Mouse (Mus musculus) T-helper 17 cell (primary cell): ENCODE data around the gene Brd3os.

Source experiments
- in situ Hi-C, 2 experiments: fragments of 300-600 bp; cut with MboI, MseI; formaldehyde crosslinking; loops; 1 replicate in 1 of 2; 2 replicates in 1 of 2; pipeline ENCODE4 v1.15.1; 2025; ENCODE audit warnings: high pct_unique_total_duplicates in 2 of 2

The Brd3os gene

DNA sequence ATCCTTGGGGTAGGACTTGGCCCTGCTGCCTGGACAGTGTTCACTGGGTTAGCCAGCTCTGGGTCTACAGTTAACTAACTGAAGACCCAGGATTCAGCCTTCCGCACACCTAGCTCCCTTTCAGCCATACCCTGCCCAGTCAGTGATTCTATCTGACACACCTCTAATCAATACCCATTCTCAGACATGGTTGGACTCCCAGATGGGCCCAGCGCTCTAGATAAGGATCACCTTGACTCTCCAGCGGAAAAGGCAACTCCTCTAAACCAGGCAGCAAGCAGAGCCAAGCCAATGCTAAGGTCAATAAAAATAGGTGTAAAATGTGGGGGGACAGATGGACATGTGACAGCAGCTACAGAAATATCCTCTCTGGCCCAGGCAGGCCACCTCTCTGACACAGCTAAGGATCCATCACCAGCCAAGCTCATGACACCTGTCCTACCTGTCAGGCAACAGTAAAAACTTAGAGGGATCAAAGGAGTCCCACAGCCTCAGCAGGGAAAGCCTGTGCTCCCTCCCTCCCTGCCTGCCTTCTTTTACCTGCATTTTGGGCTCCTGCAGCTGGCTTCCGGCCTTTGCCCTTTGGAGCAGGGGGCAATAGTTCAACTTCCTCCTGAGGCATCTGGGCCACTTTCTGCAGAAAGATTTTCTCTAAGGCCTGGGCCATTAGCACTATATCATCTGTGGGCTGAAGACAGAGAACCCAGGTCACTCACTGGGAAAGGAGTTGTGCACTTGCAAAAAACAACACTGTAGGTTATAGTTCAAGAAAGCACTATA is 19.9 kb downstream of the Brd3os start:
- in situ Hi-C loops: no loop called here

DNA sequence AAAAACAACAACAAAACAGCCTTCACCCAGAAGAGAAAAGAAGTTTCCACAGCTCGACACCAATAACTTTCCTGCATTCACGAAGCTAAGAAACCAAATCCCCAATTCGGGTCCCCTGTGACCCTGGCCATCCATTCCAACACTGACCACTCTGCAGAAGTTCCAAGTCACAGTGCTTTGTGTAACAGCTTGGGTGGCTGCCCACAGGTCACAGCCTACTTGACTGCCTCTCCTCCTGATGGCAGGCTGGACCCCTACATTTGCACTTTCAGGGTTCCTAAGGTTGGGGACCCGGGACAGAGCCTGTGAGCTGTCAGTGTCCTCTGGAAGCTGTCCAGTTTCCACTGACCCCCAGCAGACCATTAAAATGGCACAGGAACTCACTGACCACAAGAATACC is 20.8 kb downstream of the Brd3os start:
- in situ Hi-C loops: no loop called here

DNA sequence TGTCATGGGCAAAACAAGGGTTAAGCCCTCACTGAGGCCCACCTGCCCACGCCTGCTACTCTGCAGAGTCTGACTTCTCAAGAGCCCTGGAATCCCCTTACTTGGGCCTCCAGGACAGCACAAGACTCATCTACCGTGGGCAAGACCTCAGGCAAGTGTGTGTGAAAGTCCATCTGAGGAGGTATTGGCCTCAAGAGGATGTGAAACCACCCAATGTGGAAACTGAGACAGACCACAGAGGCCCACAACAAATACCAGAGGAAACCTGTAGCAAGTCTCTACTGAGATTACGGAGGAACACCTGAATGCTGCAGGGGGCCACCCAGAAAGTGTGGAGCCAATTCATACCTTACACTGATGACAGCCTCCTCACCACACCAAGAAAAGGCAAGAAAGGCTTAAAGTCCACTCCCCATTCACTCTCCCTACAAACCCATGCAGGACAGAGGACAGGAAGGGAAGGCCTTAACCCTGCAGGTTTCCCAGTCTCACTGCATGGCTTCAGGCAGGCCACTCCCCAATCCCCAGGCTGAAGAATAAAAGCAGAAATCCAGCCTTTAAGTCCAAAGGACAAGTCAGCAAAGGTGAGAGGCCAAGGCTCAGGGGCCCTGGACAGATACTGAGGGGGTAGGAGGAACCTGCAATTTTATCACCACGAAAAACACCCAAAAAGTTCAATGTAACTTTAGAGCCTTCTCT is 27.3 kb downstream of the Brd3os start:
- in situ Hi-C loops: no loop called here

DNA sequence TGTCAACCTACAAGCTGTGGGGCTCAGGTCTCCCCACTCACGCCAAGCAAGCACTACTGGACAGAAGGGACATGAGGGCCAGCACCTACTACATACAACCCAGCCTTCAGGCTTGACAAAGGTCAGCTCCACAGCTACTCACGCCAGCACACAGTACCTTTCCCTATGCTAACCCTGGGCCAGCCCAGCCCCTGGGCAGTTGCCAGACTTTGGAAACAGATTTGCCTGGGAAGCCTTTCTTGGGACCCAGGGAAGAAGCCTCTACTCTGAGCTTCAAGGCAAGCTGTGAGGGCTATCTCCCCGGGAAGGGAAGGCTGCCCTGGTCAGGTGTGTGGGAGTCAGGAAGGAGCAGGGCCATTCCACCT is 27.8 kb downstream of the Brd3os start:
- in situ Hi-C loops: no loop called here

DNA sequence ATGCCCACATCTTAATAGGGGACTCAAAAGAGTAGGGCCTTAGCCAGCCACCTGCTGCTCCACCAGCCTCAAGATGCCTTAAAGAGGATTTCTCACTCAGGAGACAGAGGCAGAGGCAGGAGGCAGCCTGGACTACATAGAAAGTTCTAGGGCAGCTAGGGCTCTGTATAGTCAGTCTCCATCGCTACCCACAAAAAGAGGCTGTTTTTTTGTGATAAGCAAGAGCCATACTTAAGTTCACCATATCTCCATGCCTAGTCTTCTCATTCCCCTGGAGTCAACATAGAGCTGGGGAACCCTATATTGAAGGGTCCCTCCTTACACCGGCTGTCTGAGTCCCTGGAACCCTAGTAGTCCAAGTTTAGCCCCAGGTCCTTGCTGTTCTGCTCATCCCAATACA is 28.4 kb downstream of the Brd3os start:
- in situ Hi-C loops: no loop called here

DNA sequence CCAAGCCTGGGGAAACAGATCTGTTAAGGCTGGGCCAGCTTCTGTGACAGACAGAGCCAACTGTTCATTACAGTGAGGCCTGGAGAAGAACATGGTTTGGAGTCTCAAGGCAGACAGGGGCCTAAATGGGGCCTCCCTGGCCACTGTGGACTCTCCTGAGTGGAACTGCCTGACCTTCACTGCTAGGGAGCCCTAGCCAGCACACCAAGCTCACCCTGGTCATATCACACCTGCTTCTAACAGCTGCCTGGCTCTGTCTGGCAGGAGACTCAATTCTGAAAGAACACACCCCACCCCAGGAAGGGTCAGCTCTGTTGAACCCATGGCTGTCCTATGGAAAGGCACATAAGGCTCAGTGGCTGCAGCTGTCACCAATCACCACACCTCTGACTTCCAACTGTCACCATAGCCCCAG is 29.1 kb downstream of the Brd3os start:
- in situ Hi-C loops: no loop called here

DNA sequence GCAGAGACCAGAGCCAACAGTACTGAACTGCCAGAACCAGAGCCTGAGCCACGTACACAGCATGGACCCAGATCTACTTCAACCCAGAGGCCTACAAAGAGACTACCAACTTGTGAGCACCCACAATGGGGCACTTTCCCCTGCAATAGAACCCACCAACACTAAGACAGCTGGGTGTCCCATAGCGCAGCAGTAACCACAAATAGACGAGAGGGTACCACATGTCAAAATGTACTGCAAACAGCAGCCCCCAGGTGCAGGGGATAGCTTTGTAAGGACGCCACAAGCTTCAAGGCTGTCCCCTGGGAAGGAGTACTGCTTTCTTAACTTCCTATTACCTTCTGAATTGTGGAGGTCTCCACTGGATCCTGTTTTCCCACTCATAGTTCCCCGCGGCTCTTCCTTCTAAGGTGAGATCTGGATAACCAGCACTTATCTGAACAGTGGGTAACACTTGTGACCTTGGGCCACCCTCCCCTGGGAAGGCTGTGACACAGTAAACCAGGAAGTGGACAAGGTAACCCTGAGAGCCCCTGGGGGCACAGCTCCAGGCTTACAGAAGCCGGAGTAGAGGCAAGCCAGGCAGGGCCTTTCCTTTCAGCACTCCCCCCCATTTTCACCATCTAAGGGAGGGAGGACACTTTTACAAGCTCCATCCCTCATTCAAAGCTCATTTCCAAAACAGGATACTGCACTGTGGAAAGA is 31.1 kb downstream of the Brd3os start:
- in situ Hi-C loops: no loop called here

DNA sequence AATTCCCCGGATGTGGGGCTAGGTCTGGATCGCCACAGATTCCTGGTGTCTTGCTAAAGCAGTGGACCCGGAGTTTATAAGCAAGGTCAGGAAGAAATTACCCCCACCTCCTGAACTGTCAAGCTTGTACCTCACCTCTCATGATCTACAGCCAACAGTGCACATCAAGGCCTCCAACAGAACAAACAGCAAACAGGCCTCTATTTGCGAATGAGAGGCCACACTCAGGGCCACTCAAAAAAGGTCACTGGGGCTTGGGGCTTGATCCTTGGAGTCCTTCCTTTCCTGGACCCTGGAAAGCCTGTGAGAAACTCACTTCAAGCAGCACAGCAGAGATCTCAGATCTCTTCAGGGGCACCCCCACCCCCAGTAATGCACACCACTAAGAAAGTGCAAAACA is 31.8 kb downstream of the Brd3os start:
- in situ Hi-C loops: no loop called here

DNA sequence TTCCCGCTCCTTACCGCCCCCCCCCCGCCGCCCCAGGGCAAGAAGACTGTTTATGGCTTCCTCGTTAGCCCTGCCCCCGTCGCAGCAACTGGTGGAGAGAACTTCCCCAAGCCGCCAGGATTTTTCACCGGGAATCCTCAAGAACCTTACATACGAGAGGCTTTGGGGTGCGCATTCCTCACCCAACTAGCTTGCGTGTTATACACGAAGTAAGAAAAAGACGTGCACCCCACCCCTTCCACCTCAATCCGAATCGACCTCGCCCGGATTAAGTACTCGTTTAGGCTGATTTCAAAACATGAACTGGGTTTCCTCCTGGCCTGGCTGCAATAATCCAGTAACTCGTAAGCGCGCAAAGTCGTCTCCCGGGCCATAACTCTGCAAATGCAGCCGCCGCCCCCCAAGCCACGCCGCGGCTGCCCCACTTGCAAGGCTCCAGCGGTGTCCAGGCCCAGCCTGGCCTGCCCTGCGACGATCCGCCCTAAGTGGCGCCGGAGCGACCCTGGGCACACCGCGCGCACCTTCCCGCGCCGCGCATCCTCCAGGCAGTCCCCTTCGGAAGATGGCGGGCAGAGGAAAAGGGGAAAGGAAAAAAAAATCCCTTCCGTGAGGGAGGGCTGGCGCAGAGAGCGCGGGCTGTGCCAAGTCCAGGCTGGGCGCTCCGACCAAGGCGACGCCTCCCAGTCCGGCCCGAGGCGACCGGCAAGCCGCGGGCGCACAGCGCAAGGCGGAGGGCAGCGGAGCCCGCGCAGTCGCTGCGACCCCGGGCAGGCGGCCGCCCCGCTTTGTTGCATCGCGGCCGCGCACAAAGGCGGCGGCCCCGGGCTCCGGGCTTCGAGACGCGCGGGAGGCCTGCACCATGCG is 32.7 kb downstream of the Brd3os start:
- in situ Hi-C loops: no loop called here

DNA sequence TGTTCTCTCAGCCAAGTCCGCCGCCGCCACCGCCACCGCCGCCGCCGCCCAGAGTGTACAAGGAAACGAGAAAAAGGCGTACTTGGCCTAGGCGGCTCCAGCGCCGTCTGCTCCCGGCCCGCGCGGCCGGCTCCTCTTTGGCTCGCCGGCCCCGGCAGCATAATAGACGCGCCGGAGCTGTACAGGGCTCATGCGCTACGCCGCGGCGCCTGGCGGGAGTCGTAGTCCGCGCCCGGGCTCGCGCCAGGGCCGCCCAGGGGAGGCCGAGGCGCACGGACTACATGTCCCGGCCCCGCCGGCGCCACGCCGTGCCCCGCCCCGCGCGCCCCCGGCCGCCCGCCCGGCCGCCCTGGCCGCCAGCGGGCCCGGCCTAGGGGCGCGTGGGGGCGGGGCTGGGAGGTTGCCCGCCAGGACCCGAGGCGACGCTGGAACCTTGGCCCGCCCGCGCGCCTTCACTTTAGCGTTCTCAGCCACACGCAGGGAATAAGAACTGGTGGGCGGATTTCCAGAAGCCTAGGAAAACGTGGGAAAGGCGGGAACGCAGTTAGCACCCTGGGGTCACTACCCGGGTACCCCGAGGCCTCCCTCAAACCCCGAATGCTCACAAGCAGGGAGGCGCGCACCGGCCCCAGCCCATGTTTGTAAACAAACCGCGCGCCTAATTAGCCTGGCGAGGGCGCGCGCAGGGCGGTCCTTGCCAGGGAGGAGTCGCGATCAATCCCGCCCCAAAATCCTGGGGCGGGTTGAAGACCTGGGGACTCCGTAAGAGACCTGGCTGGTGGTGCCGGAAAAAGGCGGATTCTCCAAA is 33.6 kb downstream of the Brd3os start:
- in situ Hi-C loops: no loop called here

DNA sequence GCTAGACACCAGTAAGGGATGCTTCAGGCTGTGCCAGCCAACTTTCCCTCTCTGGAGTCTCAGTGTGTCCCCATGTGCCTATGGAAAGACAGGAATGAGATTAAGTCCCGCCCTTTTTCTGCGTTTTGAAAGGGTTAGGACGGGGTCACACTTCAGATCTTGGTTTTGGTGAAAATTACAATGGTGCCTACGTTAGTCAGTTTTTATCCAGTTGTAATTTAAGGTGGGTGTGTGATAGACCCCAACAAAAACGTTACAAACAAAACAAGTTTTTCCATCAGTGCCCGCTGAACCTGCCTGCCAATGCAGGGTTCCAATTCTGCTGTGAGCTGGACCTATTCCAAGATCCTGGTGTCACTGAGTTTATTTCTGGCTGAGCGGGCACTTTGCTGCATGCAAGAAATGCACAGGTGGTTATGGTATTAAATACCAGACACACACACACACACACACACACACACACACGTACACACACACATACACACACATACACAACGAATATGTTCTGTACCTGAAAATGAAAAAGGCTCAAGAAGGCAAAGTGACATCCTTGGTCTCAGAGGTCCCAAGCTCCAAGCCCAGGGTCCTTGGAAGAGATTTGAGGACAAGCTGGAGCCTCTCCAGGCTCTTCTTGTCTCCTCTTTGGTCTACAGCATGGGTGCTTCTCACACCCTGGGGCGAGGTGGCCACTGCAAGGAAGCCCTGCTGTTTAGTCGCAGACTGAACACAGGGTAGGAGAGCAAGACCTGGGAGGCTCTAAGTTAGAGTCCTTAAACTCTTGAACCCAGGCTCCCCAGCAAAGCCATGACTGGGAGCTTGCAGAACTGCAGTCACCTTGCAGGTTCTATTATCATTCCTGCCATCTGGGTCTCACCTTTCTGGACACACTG is 34.4 kb downstream of the Brd3os start:
- in situ Hi-C loops: no loop called here

DNA sequence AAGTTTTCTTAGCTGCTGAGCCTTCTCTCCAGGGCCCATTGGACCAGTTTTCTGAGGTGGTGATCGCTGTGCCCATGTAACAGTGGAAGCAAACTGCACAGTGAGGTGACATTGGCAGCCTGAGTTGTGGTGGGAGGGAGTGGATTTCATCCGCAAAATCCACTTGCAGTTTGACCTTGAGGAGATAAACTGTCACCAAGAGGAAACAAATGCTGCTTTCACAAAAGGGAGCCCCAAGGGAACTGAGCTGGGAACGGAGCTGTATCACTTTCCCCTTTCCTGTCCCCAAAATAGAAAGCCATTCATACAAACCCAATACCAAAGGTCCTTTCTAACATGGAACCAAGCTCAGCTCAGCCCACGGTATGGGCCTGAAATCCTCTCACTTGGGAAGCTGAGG is 37.7 kb downstream of the Brd3os start:
- in situ Hi-C loops: no loop called here

DNA sequence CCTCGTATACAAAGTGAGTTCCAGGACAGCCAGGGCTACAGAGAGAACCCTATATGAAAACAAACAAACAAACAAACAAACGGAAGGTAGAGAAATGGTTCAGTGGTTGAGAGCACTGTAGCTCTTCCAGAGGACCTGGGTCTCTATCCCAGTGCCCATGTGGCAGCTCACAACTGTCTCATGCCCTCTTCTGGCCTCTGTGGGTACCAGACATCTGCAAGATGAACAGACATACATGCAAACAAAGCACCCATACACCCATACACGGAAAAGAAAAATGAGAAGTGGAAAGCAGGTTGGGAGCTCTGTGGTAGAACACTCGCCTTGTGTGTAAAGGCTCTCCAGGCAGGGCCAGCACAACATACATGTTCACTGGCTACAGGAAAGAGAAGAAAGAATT is 38.2 kb downstream of the Brd3os start:
- in situ Hi-C loops: no loop called here

DNA sequence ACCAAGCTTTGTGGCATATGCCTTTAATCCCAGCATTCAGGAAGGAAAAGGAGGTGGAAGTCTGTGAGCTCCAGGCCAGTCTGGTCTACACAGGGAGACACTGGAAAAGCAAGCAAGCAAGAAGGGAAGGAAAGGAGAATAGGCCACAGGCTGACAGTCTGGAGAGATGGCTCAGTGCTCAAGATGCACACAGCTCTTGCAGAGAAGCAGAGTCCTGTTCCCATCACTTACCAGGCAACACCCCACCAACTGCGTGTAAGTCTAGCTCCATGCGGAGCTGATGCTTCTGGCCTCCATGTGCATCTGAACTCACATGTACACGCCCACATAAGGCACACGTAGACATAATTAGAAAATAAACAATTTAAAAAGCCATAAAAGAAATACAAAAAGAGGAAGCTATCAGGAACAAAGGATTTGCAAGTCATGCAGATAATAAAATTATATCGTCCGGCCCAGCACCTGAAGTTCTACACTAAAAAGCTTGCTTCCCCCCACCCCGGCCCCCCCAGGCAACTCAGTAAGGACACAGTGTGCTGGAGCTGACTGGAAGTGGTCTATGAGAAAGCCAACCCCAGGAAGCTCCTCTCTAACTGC is 40.2 kb downstream of the Brd3os start:
- in situ Hi-C loops: no loop called here

DNA sequence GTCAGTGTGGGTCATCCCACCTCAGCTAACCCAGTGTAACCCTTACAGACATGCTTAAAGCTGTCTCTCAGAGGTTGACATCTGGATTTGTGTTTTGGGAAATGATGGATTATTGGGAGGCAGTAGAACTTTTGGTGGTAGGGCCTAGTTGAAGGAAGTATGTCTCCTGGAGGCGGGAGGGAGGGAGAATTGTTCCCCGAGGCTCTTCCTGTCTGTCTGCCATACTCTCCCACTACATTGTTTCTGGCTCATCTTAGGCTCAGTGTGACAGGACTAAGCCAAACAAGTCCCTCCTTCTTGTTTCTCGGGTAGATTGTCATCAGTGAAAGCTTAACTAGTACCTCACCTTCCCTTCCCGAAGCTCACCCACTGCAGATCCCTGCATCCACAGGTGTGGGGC is 44.6 kb downstream of the Brd3os start:
- in situ Hi-C loops: no loop called here

DNA sequence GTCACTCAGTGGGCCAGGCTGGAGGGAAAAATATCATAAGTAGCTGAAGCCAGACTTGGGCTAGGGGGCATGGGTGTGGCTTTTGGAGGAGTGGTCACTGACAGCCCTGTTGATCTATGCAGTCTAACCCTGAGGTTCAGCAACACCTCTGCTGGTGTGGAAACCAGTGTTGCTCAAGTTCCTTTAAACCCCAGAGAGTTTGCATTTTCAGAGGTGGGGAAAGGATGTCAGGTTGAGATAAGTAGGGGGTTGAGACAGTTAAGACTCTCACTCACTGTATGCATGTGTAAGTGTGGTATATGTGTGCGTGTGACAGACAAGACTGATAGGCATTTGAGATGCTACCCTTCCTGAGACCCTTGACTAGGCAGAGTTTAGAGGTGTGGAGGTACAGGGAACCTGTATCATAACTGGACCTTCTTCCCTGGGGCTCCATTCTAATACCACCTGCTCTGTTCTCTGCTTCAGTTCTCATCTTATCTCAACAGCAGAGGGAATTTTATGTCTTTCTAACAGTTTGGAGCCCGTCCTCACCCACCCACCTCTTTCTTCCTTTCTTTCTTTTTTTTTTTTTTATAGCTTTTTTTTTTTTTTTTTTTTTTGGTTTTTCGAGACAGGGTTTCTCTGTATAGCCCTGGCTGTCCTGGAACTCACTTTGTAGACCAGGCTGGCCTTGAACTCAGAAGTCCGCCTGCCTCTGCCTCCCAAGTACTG is 45.4 kb downstream of the Brd3os start:
- in situ Hi-C loops: no loop called here

DNA sequence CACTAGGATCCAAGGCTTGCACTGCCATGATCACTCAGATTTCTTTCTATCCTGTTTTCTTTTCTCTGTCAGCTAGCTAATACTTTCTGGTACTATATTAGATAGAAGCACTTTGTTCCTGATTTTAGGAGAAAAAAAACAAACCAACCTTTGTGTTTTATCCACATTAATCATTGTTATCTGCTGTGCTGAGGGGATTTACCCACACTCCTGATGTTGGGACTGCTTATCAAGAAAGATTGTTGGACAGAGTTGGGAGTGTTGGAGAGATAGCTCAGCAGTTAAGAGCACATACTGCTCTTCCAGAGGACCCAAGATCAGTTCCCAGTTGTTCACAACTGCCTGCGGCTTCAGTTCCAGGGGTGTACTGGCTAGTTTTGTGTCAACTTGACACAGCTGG is 46.2 kb downstream of the Brd3os start:
- in situ Hi-C loops: no loop called here

DNA sequence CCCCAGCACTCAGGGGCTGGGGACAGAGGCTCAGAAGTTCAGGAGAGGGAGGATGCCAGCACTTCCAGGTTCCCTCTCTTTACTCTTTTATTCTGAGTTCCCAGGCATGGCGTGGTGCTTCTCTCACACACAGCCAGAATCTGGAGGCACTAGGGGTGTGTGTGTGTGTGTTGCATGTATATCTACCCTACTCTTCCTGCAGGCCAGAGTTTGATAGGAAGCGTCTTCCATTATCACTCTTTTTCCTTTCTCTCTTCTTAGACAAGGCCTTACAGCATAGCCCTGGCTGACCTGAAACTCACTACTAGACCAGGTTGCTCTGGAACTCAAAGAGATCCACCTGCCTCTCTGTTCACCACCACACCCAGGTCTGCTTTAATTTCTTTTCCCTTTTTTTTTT is 48.8 kb downstream of the Brd3os start:
- in situ Hi-C loops: no loop called here
